Mouse (Mus musculus) liver, embryonic 14.5 days (tissue): ENCODE results near the gene Gpx8.

Experiments
- CTCF ChIP-seq: IDR thresholded peaks from 2 replicates; pipeline ENCODE4 v1.5.1; 2016; ENCODE audit warnings: antibody characterized with exemption, low read depth, control low read depth
- EP300 ChIP-seq: IDR thresholded peaks from 2 replicates; pipeline ENCODE4 v1.6.1; 2016; ENCODE audit warnings: antibody characterized with exemption, low read depth

GRCm38 (mm10) chr13:113044876-113045275 is 1.3 kb downstream of the Gpx8 start:
- TF ChIP-seq EP300 (no peak), CTCF (no peak)
